Mouse (Mus musculus) G1E (cell line): ENCODE measurements at regions not wholly inside any gene's neighbourhood (a gene's known extent, or its start where the extent isn't known, plus 50 kb on each side); places are given as distances from the start of the nearest gene placed in this dataset.

ENCODE experiments used
- ATAC-seq: 2 replicates; pipeline ENCODE4 v1.8.0; 2016; ENCODE audit warnings: mild to moderate bottlenecking; ENCODE audit not compliant: insufficient number of reproducible peaks, poor library complexity, low FRiP score, severe bottlenecking; ENCODE audit errors: extremely low read depth
- DNase-seq: peaks from one replicate; pipeline ENCODE4 v3.0.0; 2012; ENCODE audit warnings: low spot score
- H3K27me3 ChIP-seq: 2 replicates; pipeline ENCODE4 v1.6.1; 2012; ENCODE audit warnings: mild to moderate bottlenecking, low read length, inconsistent platforms; ENCODE audit not compliant: insufficient read depth
- H3K36me3 ChIP-seq: replicated peaks from 2 replicates; pipeline ENCODE3; 2012; ENCODE audit warnings: mild to moderate bottlenecking, inconsistent platforms
- H3K4me1 ChIP-seq: 2 replicates; pipeline ENCODE4 v1.6.1; 2012; ENCODE audit warnings: low read depth, low read length, inconsistent platforms, mixed read lengths; ENCODE audit not compliant: insufficient read depth
- H3K4me3 ChIP-seq: 2 replicates; pipeline ENCODE4 v1.5.1; 2012; ENCODE audit warnings: low read depth, mild to moderate bottlenecking, inconsistent platforms, low read length, moderate library complexity, mixed read lengths
- H3K9me3 ChIP-seq: replicated peaks from 2 replicates; pipeline ENCODE4 v1.6.1; 2012; ENCODE audit warnings: inconsistent platforms
- CTCF ChIP-seq: IDR thresholded peaks from 2 replicates; pipeline ENCODE4 v1.5.1; 2012; ENCODE audit warnings: low read depth, low read length, inconsistent platforms, mixed read lengths
- GATA1 ChIP-seq: IDR thresholded peaks from 2 replicates; pipeline ENCODE4 v1.6.1; 2012; ENCODE audit warnings: borderline replicate concordance, low read length, inconsistent platforms, mixed read lengths
- GATA2 ChIP-seq: IDR thresholded peaks from 2 replicates; pipeline ENCODE4 v1.6.1; 2012; ENCODE audit warnings: low read depth, low read length, inconsistent platforms, borderline replicate concordance
- POLR2AphosphoS5 ChIP-seq: IDR thresholded peaks from 2 replicates; pipeline ENCODE4 v1.6.1; 2012; ENCODE audit warnings: low read depth, low read length, inconsistent platforms; ENCODE audit not compliant: insufficient replicate concordance
- TAL1 ChIP-seq: conservative IDR thresholded peaks from 2 replicates; pipeline ENCODE4 v1.6.1; 2012; ENCODE audit warnings: low read depth, low read length, inconsistent platforms, mixed read lengths

DNA sequence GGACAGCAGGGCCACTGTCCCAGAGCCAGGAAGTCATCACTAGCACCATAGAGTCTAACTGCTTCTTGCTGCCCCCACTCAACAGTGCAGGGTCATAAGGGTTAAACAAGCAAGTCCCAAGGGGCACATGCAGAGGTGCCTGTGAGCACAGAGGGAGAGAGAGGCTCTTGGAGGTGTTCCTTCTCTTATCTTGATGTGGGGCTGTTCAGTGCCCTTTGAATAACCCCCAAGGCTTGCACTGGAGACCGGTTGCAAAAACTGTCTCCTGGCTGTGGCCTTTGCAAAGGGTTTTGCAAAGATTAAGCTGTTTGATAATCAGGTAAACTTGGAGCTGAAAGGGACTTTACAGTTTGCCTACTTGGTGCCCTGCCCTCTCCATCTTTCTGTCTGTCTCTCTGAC is 217.1 kb upstream of the Hes1 start:
- Histone ChIP-seq H3K9me3 (no peaks in the 10 kb centered on the region), H3K36me3 (peaks cover 11% of the 10 kb centered on the region), H3K27me3 (no peaks in the 10 kb centered on the region), H3K4me3 (peak overlapping the region; percentile 58; the same call in 1 of the 2 replicates), H3K4me1 (peaks cover 89% of the 10 kb centered on the region)
- TF ChIP-seq TAL1 (0 out of 2 replicates have a peak, but pooled peaks have one; percentile 22), CTCF (no peak), POLR2AphosphoS5 (no peak), GATA2 (peak; percentile 57; the same call in 1 of the 2 replicates), GATA1 (no peak)
- no peak for DNase-seq
- ATAC-seq, result peak; percentile 41

DNA sequence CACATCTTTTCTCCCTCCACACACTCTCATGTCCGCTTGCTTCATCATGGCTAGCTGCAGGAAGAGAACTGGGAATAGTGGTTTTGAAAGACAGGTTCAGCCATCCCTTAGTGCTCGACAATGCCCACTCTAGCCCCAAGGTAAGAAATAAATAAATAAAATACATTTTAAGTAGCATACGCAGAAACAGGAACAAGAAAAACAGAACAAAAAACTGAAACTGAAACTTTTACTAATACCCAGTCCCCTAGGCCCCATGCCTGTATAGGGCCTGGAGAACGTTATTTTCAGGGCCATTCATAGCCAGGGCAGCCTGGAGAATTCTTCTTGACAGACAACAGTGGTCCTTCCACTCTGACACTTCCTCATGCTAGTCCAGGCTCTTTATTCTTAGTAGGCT is 216.4 kb upstream of the Hes1 start:
- H3K27me3 ChIP-seq, result no peaks in the 10 kb centered on the region
- DNase-seq (no peak), ATAC-seq (no peak)
- no peaks in the 10 kb centered on the region for H3K9me3 ChIP-seq
- peaks cover 7% of the 10 kb centered on the region for H3K36me3 ChIP-seq
- TF ChIP-seq GATA2 (no peak), POLR2AphosphoS5 (no peak), GATA1 (no peak), TAL1 (no peak), CTCF (no peak)
- H3K4me1 ChIP-seq, result peaks cover 84% of the 10 kb centered on the region
- peak overlapping the region; percentile 58; the same call in 1 of the 2 replicates for H3K4me3 ChIP-seq

DNA sequence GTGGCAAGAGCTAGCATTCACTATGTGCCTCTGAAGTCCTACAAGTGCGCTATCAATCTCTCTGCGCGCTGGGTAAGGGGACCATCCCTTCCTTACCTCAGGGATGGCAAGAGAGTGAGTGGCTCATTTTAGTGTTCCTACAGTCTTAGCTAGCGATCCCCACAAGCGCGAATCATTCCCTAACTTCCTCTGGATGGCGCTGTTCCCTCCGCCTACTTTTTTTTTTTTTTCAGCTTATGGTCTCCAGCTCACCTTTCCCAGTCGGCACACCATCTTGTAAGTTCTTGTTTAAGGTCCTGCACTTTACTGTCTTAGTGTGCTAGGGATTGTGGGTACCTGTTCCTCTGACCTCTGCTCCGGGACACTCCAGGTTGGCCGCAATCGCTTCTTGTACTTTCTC is 215.7 kb upstream of the Hes1 start:
- Histone ChIP-seq H3K27me3 (no peaks in the 10 kb centered on the region), H3K36me3 (peaks cover 7% of the 10 kb centered on the region), H3K4me3 (peak overlapping the region; percentile 36; the same call in 1 of the 2 replicates), H3K4me1 (peaks cover 76% of the 10 kb centered on the region), H3K9me3 (no peaks in the 10 kb centered on the region)
- TF ChIP-seq POLR2AphosphoS5, result no peak
- no peak for TF ChIP-seq TAL1
- 0 out of 2 replicates have a peak, but pooled peaks have one; percentile 14 for TF ChIP-seq CTCF
- DNase-seq (no peak), ATAC-seq (no peak)

DNA sequence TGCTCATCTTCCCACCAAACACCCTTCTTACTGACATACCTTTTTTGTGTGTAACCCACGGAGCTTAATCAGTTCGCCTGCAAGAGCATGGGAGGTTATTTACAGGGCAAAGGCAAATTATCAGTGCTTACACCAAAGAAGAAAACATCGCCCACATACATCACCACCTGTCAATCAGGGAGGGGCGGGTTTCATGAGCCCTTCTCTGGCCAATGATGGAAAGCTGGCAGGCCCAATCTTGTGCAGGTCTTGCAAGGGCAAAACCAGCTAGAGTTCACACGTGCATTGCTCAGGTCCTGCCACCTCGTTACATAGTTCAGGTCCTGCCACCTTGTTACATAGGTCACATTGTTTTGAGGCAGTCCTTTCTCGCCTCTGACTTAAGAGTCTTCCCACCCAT is 214.7 kb upstream of the Hes1 start:
- no peaks in the 10 kb centered on the region for H3K27me3 ChIP-seq
- peak; percentile 40 for DNase-seq
- no peak for ATAC-seq
- peaks cover 66% of the 10 kb centered on the region for H3K4me1 ChIP-seq
- H3K9me3 ChIP-seq, result no peaks in the 10 kb centered on the region
- H3K36me3 ChIP-seq, result peaks cover 3% of the 10 kb centered on the region
- TF ChIP-seq GATA1 (no peak), TAL1 (no peak), GATA2 (no peak), POLR2AphosphoS5 (no peak), CTCF (no peak)
- peak overlapping the region; percentile 58; the same call in 1 of the 2 replicates for H3K4me3 ChIP-seq

DNA sequence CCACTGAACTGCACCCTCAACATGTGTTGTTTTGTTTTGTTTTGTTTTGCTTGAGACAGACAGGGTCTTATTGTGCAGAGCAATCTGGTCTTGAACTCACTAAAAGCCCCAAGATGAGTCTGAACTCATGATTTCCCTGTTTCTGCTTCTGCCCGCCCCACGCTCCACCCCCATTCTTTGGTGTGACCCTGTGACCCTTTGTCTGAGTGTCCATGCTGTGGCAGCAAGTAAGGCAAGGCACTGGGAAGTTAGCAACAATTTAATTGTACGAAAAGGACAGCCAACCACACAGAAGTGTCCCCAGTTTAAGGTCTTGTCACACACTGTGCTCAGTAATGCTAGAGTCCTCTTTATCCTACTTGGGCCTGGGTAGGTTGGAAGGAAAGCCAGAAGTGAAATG is 213.6 kb upstream of the Hes1 start:
- no peak for TF ChIP-seq POLR2AphosphoS5
- no peak for TF ChIP-seq GATA2
- TF ChIP-seq GATA1, result no peak
- no peak for TF ChIP-seq CTCF
- TF ChIP-seq TAL1, result no peak
- Histone ChIP-seq H3K9me3 (no peaks in the 10 kb centered on the region), H3K36me3 (no peaks in the 10 kb centered on the region), H3K27me3 (no peaks in the 10 kb centered on the region), H3K4me3 (no peak overlapping the region), H3K4me1 (peaks cover 55% of the 10 kb centered on the region)
- ATAC-seq (no peak), DNase-seq (no peak)

DNA sequence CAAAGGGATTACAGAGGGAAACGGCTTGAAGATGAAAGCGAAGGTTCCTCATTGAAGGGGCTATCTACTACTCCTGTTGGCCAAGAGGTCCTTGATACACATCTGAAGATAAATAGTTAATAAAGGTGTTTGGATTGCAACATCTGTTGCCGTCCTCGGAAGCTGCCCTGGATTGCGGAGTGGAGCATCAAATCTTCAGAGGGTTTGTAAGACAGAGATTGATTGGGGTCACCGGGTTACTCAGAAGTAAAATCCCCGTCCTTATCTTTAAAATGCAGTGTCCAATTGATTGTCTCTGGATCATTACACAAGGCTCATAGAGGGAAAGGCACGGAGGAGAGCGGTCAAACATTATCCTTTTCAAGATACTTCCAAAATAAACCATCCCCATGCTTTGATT is 212.4 kb upstream of the Hes1 start:
- no peak overlapping the region for H3K4me3 ChIP-seq
- no peaks in the 10 kb centered on the region for H3K27me3 ChIP-seq
- H3K36me3 ChIP-seq, result no peaks in the 10 kb centered on the region
- DNase-seq (no peak), ATAC-seq (no peak)
- peaks cover 46% of the 10 kb centered on the region for H3K4me1 ChIP-seq
- H3K9me3 ChIP-seq, result no peaks in the 10 kb centered on the region
- TF ChIP-seq GATA2, result no peak
- no peak for TF ChIP-seq CTCF
- TF ChIP-seq GATA1, result no peak
- no peak for TF ChIP-seq TAL1
- no peak for TF ChIP-seq POLR2AphosphoS5
